In the genomic region with DNA sequence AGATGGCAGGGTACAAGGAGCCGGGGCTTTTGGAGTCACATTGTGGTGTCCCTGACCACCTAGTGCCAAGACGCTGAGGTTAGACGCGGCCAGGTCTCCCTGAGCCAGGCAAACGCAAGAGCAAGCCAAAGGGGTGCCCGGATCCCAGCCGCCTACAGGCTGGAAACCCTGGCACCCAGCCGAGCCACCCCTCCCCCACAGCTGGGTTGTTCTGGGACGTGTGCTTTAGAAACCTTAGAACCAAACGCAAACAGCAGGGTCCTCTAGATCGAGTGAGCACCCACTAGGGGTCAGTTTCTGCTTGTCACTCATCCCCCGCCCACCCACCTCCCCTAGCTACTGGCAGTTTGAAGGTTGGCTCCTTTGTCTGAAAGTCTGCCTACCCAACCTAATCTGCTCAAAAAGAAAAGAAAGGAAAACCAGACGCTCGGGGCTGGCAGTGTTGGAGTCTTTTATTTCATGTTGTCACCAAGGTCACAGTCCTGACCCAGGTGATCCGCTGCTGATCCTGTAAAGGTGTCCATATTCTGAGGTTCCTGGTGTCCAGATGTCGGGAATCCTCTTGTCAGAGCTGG, we compare ENCODE assay signal across 8 mouse cellular contexts. TPM values are rescaled to one million over a fixed set of nuclear protein-coding genes. Genes with fewer than 3 reads are reported as not detected.
DNase-seq lines count a peak whose midpoint lies in the region; ATAC-seq and TF ChIP-seq lines count a peak whose summit lies in the region.

No protein-coding gene starts in this region.

- no peaks in the 10 kb centered on the region for H3K36me3 ChIP-seq in heart, embryonic 11.5 days (ENCODE audit: control insufficient read depth, insufficient read depth, low read length)
- no peaks in the 10 kb centered on the region for H3K36me3 ChIP-seq in lung, embryonic 14.5 days (ENCODE audit: insufficient read depth)

- DNase-seq in layer of hippocampus, adult 11-12 months (ENCODE audit: low spot score) = peak; percentile 22
- DNase-seq in layer of hippocampus, adult 9-11 months = no peak
- DNase-seq in embryo, embryonic 10.5 days (ENCODE audit: low spot score) = peak; percentile 56
- DNase-seq in kidney, adult 9 months = peak; percentile 73
- peak; percentile 89 for DNase-seq in lung, embryonic 14.5 days
- DNase-seq in ovary, postnatal 14 days (ENCODE audit: low spot score) = peak; percentile 66

- 9% methylated on average over 16 of the region's 16 CpGs for WGBS in heart, embryonic 11.5 days (ENCODE audit: insufficient replicate concordance)
- 9% methylated on average over 16 of the region's 16 CpGs for WGBS in lung, embryonic 14.5 days

- no peaks in the 10 kb centered on the region for H3K9me3 ChIP-seq in heart, embryonic 11.5 days (replicated peaks; ENCODE audit: control insufficient read depth, low read length)
- no peaks in the 10 kb centered on the region for H3K9me3 ChIP-seq in lung, embryonic 14.5 days (ENCODE audit: low read depth, low read length)

- TF ChIP-seq CTCF in lung, embryonic 14.5 days (IDR thresholded peaks at IDR 0.05; ENCODE audit: low read depth) = peak; percentile 43

- peak; percentile 43 for ATAC-seq in heart, embryonic 11.5 days (replicated peaks; ENCODE audit: insufficient number of reproducible peaks, low FRiP score, low TSS enrichment)
- ATAC-seq in lung, embryonic 14.5 days (ENCODE audit: insufficient read depth) = peak; percentile 35
- ATAC-seq in erythroid progenitor cell, adult 5-6 weeks (replicated peaks; ENCODE audit: low FRiP score, poor library complexity, severe bottlenecking) = no peak

- peak overlapping the region; percentile 66 for H3K4me2 ChIP-seq in heart, embryonic 11.5 days
- H3K4me2 ChIP-seq in lung, embryonic 14.5 days = peak overlapping the region; percentile 62

- H3K4me3 ChIP-seq in heart, embryonic 11.5 days (ENCODE audit: low read depth, low read length) = peak overlapping the region; percentile 29
- H3K4me3 ChIP-seq in lung, embryonic 14.5 days (ENCODE audit: low read depth, low read length) = peak overlapping the region; percentile 29

- peaks cover 14% of the 10 kb centered on the region; the same call in 1 of the 2 replicates for H3K27me3 ChIP-seq in heart, embryonic 11.5 days (ENCODE audit: control insufficient read depth, insufficient read depth, low read length)
- H3K27me3 ChIP-seq in lung, embryonic 14.5 days (ENCODE audit: insufficient read depth, low read length) = 0 out of 2 replicates have a peak, but pooled peaks cover 9% of the 10 kb centered on the region

- peak overlapping the region; percentile 61 for H3K9ac ChIP-seq in heart, embryonic 11.5 days (ENCODE audit: low read depth, low read length)
- H3K9ac ChIP-seq in lung, embryonic 14.5 days = peak overlapping the region; percentile 35

- H3K4me1 ChIP-seq in heart, embryonic 11.5 days (ENCODE audit: control insufficient read depth, insufficient read depth, low read length) = peaks cover 11% of the 10 kb centered on the region
- H3K4me1 ChIP-seq in lung, embryonic 14.5 days (ENCODE audit: insufficient read depth) = peaks cover 6% of the 10 kb centered on the region; the same call in 1 of the 2 replicates

- H3K27ac ChIP-seq in heart, embryonic 11.5 days (ENCODE audit: low read depth, low read length) = peak overlapping the region; percentile 66
- H3K27ac ChIP-seq in lung, embryonic 14.5 days (ENCODE audit: low read depth) = peak overlapping the region; percentile 38; the same call in 1 of the 2 replicates

RNA-seq across cellular contexts. Expression of a gene that starts 4.1 kb away (rescaled TPM):
- 13.2 and 14.3 TPM in 2 replicates for polyA plus RNA-seq in heart, embryonic 11.5 days (2014; fragmentation: Nextera tagmentation; extraction: Ambion mirVana)
- 19.4 and 21.4 TPM in 2 replicates for polyA plus RNA-seq in lung, embryonic 14.5 days (2014; fragmentation: Nextera tagmentation; extraction: Ambion mirVana)
- total RNA-seq in erythroid progenitor cell, adult 5-6 weeks (2015; ENCODE audit: low replicate concordance) = not detected in 2 replicates
- 0.68 TPM in 1 of 2 replicates, not detected in the other for total RNA-seq in erythroid progenitor cell, adult 5-6 weeks (2017; ENCODE audit: low replicate concordance)

RNA-seq across cellular contexts. Expression of a gene that starts 45.1 kb away (rescaled TPM):
- polyA plus RNA-seq in heart, embryonic 11.5 days (2014; fragmentation: Nextera tagmentation; extraction: Ambion mirVana) = 1,200 and 1,220 TPM in 2 replicates
- 650 and 710 TPM in 2 replicates for polyA plus RNA-seq in lung, embryonic 14.5 days (2014; fragmentation: Nextera tagmentation; extraction: Ambion mirVana)
- total RNA-seq in erythroid progenitor cell, adult 5-6 weeks (2015; ENCODE audit: low replicate concordance) = 223 and 276 TPM in 2 replicates
- total RNA-seq in erythroid progenitor cell, adult 5-6 weeks (2017; ENCODE audit: low replicate concordance) = 37.3 and 78.0 TPM in 2 replicates
